Mouse (Mus musculus): ENCODE measurements around the gene Pank3. TPM values are rescaled to one million over a fixed set of nuclear protein-coding genes. Genes with fewer than 3 reads are reported as not detected.

Pank3 gene
- 28.2 and 28.3 TPM in 2 replicates for polyA plus RNA-seq (2015; fragmentation: Nextera tagmentation; extraction: Ambion mirVana)

GRCm38 (mm10) chr11:35769188-35769745, at the start of gene Pank3:
Pank3 (plus strand) TSS chr11:35769484.
- H3K9ac ChIP-seq, result peak within 1 kb of the TSS; percentile 94
- H3K4me3 ChIP-seq (replicated peaks), result peak within 1 kb of the TSS; percentile 88
- 0 out of 2 replicates have a peak, but pooled peaks cover 3% of the 10 kb centered on the region for H3K36me3 ChIP-seq
- WGBS, result 0% methylated on average over 33 of the region's 50 CpGs
- no peaks in the 10 kb centered on the region for H3K27me3 ChIP-seq (replicated peaks)
- peak within 1 kb of the TSS; percentile 60 for H3K4me2 ChIP-seq (replicated peaks)
- H3K27ac ChIP-seq, result peak within 1 kb of the TSS; percentile 94
- peak; percentile 99 for ATAC-seq
- peaks cover 2% of the 10 kb centered on the region; the same call in 1 of the 2 replicates for H3K4me1 ChIP-seq (replicated peaks)
- H3K9me3 ChIP-seq, result no peaks in the 10 kb centered on the region

GRCm38 (mm10) chr11:35723876-35724275, 45.4 kb upstream of the Pank3 start:
- no peak for ATAC-seq
- no peak overlapping the region for H3K4me2 ChIP-seq (replicated peaks)

GRCm38 (mm10) chr11:35726341-35726846, 42.9 kb upstream of the Pank3 start:
- Histone ChIP-seq H3K4me1 (replicated peaks) (no peaks in the 10 kb centered on the region), H3K4me3 (replicated peaks) (no peak overlapping the region), H3K4me2 (replicated peaks) (no peak overlapping the region), H3K9ac (no peak overlapping the region), H3K27me3 (replicated peaks) (no peaks in the 10 kb centered on the region), H3K27ac (no peak overlapping the region), H3K36me3 (no peaks in the 10 kb centered on the region), H3K9me3 (no peaks in the 10 kb centered on the region)
- WGBS, result 77% methylated on average over 8 of the region's 8 CpGs
- ATAC-seq, result no peak

More at GRCm38 (mm10) chr11:35723876-35724275, 45.4 kb upstream of the Pank3 start:
- no peak overlapping the region for H3K4me3 ChIP-seq (replicated peaks)
- no peaks in the 10 kb centered on the region for H3K36me3 ChIP-seq
- 81% methylated on average over 5 of the region's 5 CpGs for WGBS
- H3K27ac ChIP-seq, result no peak overlapping the region
- no peaks in the 10 kb centered on the region for H3K4me1 ChIP-seq (replicated peaks)
- no peaks in the 10 kb centered on the region for H3K27me3 ChIP-seq (replicated peaks)
- no peak overlapping the region for H3K9ac ChIP-seq
- H3K9me3 ChIP-seq, result no peaks in the 10 kb centered on the region

DNA sequence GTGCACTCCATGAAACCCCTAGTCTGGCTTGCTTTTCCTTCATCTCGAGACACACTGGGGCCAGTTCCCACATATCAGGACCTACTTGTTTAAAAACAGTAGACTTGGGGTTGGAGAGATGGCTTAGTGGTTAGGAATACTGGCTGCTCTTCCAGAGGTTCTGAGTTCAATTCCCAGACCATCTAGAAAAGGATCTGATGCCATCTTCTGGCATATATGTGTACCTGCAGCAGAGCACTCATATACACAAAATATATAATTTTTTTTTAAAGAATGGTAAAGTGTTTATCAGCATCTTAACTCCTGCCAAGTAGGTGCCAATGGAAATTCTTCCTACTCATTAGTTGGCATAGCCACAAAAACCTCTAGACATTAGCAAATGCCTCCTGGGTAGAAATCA, 41.1 kb upstream of the Pank3 start:
- H3K27ac ChIP-seq, result no peak overlapping the region
- no peak for ATAC-seq
- WGBS, result 88% methylated on average over 1 of the region's 1 CpGs

DNA sequence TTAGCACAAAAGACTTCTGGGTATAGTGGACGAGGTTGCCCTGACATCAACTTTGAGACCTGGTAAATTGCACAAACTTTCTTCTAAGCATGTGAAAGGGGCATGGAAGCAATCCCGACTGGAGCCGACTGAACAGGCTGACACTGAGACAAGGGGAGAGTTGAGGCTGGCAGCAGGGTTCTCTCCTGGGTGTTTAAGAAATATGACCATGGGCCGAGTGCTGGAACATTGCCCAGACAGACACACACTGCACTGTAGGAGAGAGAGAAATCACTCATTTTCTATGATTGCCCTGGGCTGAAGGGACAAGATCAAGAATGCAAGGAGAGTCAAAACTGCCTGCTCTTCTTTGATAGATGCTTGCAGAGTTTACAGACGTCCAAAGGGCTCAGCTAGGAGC, 40.1 kb upstream of the Pank3 start:
- H3K9ac ChIP-seq, result no peak overlapping the region
- H3K4me2 ChIP-seq (replicated peaks), result no peak overlapping the region
- H3K27me3 ChIP-seq (replicated peaks), result no peaks in the 10 kb centered on the region
- no peak overlapping the region for H3K27ac ChIP-seq
- ATAC-seq, result no peak
- H3K4me3 ChIP-seq (replicated peaks), result no peak overlapping the region
- 33% methylated on average over 5 of the region's 5 CpGs for WGBS
- H3K4me1 ChIP-seq (replicated peaks), result no peaks in the 10 kb centered on the region
- no peaks in the 10 kb centered on the region for H3K9me3 ChIP-seq
- no peaks in the 10 kb centered on the region for H3K36me3 ChIP-seq

More for the DNA sequence above, 41.1 kb upstream of the Pank3 start:
- no peaks in the 10 kb centered on the region for H3K9me3 ChIP-seq
- H3K27me3 ChIP-seq (replicated peaks), result no peaks in the 10 kb centered on the region
- no peaks in the 10 kb centered on the region for H3K4me1 ChIP-seq (replicated peaks)
- no peaks in the 10 kb centered on the region for H3K36me3 ChIP-seq
- H3K4me2 ChIP-seq (replicated peaks), result no peak overlapping the region
- no peak overlapping the region for H3K9ac ChIP-seq
- no peak overlapping the region for H3K4me3 ChIP-seq (replicated peaks)

DNA sequence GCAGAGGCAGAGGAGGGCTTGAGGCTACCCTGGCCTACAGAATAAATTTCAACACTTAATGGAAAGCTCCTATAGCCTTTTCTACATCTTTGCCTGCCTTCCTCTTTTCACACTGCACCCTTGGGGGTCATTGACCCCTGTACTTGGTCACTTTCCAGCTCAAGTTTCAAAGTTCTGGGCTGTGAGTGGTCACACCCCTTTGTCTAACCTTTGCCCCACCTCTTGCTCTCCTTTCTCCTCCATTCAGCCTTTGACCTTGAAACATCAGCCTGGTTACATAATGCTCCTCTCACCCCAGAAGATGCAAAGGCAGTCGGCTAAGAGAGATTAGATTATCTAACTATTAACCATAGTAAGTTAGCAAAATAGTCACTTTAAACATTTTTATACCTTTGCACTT, 36.9 kb upstream of the Pank3 start:
- 42% methylated on average over 1 of the region's 1 CpGs for WGBS
- Histone ChIP-seq H3K27ac (no peak overlapping the region), H3K4me1 (replicated peaks) (0 out of 2 replicates have a peak, but pooled peaks cover 3% of the 10 kb centered on the region), H3K9ac (no peak overlapping the region), H3K36me3 (no peaks in the 10 kb centered on the region), H3K27me3 (replicated peaks) (no peaks in the 10 kb centered on the region), H3K9me3 (no peaks in the 10 kb centered on the region), H3K4me2 (replicated peaks) (no peak overlapping the region), H3K4me3 (replicated peaks) (no peak overlapping the region)
- ATAC-seq, result peak; percentile 39

DNA sequence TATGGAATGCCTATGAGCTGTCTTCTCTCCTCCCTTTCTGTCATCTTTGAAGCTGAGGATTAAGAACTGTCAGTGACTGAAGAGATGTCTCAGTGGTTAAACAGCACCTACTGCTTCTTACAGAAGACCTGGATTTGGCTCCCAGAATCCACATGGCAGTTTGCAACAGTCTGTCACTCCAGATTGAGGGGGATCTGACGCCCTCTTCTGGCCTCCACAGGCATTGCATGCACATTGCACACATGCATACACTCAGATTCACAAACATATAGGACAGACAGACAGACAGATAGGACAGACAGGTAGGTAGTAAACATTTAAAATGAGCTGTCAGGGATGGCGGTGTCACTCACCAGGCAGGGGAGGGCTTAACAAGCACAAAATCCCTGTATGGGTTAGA, 32.5 kb upstream of the Pank3 start:
- no peaks in the 10 kb centered on the region for H3K27me3 ChIP-seq (replicated peaks)
- 0 out of 2 replicates have a peak, but pooled peaks cover 3% of the 10 kb centered on the region for H3K4me1 ChIP-seq (replicated peaks)
- WGBS, result 56% methylated on average over 2 of the region's 2 CpGs
- no peak overlapping the region for H3K27ac ChIP-seq
- no peak overlapping the region for H3K4me2 ChIP-seq (replicated peaks)
- 0 out of 2 replicates have a peak, but pooled peaks have one; percentile 5 for ATAC-seq
- H3K36me3 ChIP-seq, result no peaks in the 10 kb centered on the region
- no peaks in the 10 kb centered on the region for H3K9me3 ChIP-seq
- no peak overlapping the region for H3K9ac ChIP-seq
- no peak overlapping the region for H3K4me3 ChIP-seq (replicated peaks)

DNA sequence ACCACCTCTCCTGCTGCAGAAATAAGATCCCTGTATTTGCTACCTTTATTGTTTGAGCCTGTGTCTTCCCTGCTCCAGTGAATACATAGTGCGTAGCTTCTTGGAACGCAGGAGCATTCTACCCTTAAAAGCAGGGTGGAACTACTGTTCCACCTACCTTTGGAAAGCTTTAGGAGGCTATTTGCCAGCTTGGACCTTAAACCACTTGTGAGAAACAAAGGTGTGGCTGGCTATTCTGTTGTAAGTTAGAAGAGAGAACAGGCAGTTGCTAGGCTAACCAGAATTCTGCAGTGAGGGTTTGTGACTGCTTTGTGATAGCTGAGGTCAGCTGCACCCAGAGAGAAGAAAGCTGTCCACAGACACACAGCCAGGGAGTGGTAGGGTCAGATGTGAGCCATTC, 32.0 kb upstream of the Pank3 start:
- H3K27me3 ChIP-seq (replicated peaks), result no peaks in the 10 kb centered on the region
- ATAC-seq, result peak; percentile 26; the same call in 1 of the 2 replicates
- H3K36me3 ChIP-seq, result no peaks in the 10 kb centered on the region
- no peak overlapping the region for H3K4me3 ChIP-seq (replicated peaks)
- H3K9ac ChIP-seq, result no peak overlapping the region
- H3K4me2 ChIP-seq (replicated peaks), result no peak overlapping the region
- no peak overlapping the region for H3K27ac ChIP-seq
- H3K4me1 ChIP-seq (replicated peaks), result 0 out of 2 replicates have a peak, but pooled peaks cover 3% of the 10 kb centered on the region
- no peaks in the 10 kb centered on the region for H3K9me3 ChIP-seq
- WGBS, result 81% methylated on average over 2 of the region's 2 CpGs

- Histone ChIP-seq H3K36me3 (no peaks in the 10 kb centered on the region), H3K4me3 (replicated peaks) (no peak overlapping the region), H3K27me3 (replicated peaks) (no peaks in the 10 kb centered on the region), H3K27ac (no peak overlapping the region), H3K9me3 (no peaks in the 10 kb centered on the region), H3K4me1 (replicated peaks) (0 out of 2 replicates have a peak, but pooled peaks cover 3% of the 10 kb centered on the region), H3K9ac (no peak overlapping the region), H3K4me2 (replicated peaks) (no peak overlapping the region)
- no peak for ATAC-seq
- WGBS, result 83% methylated on average over 3 of the region's 3 CpGs
Observed at GRCm38 (mm10) chr11:35738102-35738501, 31.2 kb upstream of the Pank3 start.

DNA sequence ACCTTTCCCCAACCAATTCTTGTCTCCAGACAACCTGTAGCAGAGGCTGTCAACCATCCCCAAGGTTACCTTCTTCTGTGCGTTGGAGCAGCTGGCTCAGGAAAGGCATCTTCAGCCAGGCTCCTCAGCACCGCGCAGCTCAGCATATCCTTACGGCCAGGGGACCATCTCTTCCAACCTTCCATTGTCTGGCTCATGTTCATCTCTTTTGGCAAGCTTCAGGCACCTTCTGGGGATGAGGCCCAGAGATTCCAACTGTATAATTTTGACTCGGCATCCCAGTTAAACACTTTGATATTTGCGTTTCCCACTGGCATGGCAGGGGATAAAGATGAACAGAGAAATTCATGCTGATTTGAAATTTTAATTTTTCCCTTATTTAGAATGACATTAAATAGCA, 25.7 kb upstream of the Pank3 start:
- no peak for ATAC-seq
- no peaks in the 10 kb centered on the region for H3K27me3 ChIP-seq (replicated peaks)
- H3K9ac ChIP-seq, result no peak overlapping the region
- H3K9me3 ChIP-seq, result no peaks in the 10 kb centered on the region
- WGBS, result 92% methylated on average over 6 of the region's 6 CpGs
- no peaks in the 10 kb centered on the region for H3K36me3 ChIP-seq
- H3K4me1 ChIP-seq (replicated peaks), result no peaks in the 10 kb centered on the region
- H3K4me2 ChIP-seq (replicated peaks), result no peak overlapping the region
- H3K4me3 ChIP-seq (replicated peaks), result no peak overlapping the region
- no peak overlapping the region for H3K27ac ChIP-seq

GRCm38 (mm10) chr11:35744571-35744970, 24.7 kb upstream of the Pank3 start:
- Histone ChIP-seq H3K4me2 (replicated peaks) (no peak overlapping the region), H3K9ac (no peak overlapping the region), H3K9me3 (no peaks in the 10 kb centered on the region), H3K36me3 (no peaks in the 10 kb centered on the region), H3K4me3 (replicated peaks) (no peak overlapping the region), H3K27me3 (replicated peaks) (no peaks in the 10 kb centered on the region), H3K4me1 (replicated peaks) (no peaks in the 10 kb centered on the region), H3K27ac (no peak overlapping the region)
- 91% methylated on average over 6 of the region's 6 CpGs for WGBS
- ATAC-seq, result no peak

DNA sequence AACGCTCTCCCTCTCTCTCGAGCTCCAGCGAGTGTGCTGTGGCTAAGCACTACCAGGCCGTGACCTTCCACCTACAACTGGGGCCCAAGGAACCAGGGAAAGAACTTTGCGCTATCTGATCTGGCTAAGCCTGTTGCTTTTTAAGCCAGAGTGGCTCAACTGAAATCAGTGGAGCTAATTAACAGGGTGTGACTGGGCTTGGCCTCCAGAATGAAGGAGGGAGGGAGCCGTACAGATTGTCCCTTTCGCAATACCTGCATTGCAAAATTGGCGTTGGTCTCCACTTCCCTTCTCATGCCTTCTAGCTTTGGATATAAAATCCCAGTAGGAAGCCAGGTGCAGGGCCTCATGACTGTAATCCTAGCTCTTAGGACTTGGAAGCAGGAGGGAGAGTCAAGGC, 18.7 kb upstream of the Pank3 start:
- H3K36me3 ChIP-seq, result no peaks in the 10 kb centered on the region
- no peak overlapping the region for H3K4me3 ChIP-seq (replicated peaks)
- 0 out of 2 replicates have a peak, but pooled peaks cover 4% of the 10 kb centered on the region for H3K4me1 ChIP-seq (replicated peaks)
- no peak overlapping the region for H3K4me2 ChIP-seq (replicated peaks)
- no peaks in the 10 kb centered on the region for H3K9me3 ChIP-seq
- peak overlapping the region; percentile 73 for H3K27ac ChIP-seq
- H3K27me3 ChIP-seq (replicated peaks), result no peaks in the 10 kb centered on the region
- 60% methylated on average over 8 of the region's 8 CpGs for WGBS
- no peak overlapping the region for H3K9ac ChIP-seq
- ATAC-seq, result peak; percentile 95

- Histone ChIP-seq H3K9me3 (no peaks in the 10 kb centered on the region), H3K4me2 (replicated peaks) (no peak overlapping the region), H3K9ac (no peak overlapping the region), H3K36me3 (no peaks in the 10 kb centered on the region), H3K27me3 (replicated peaks) (no peaks in the 10 kb centered on the region), H3K27ac (peak overlapping the region; percentile 15; the same call in 1 of the 2 replicates), H3K4me3 (replicated peaks) (no peak overlapping the region), H3K4me1 (replicated peaks) (0 out of 2 replicates have a peak, but pooled peaks cover 1% of the 10 kb centered on the region)
- 92% methylated on average over 4 of the region's 4 CpGs for WGBS
- no peak for ATAC-seq
Observed at GRCm38 (mm10) chr11:35754906-35755418, 14.3 kb upstream of the Pank3 start.

Data from intestine, embryonic 15.5 days (tissue).